Mouse (Mus musculus): ENCODE results near the gene Lyrm9.
A peak's percentile ranks its signal among the peaks of the same experiment; 100 is the strongest.

Gene Lyrm9

DNA sequence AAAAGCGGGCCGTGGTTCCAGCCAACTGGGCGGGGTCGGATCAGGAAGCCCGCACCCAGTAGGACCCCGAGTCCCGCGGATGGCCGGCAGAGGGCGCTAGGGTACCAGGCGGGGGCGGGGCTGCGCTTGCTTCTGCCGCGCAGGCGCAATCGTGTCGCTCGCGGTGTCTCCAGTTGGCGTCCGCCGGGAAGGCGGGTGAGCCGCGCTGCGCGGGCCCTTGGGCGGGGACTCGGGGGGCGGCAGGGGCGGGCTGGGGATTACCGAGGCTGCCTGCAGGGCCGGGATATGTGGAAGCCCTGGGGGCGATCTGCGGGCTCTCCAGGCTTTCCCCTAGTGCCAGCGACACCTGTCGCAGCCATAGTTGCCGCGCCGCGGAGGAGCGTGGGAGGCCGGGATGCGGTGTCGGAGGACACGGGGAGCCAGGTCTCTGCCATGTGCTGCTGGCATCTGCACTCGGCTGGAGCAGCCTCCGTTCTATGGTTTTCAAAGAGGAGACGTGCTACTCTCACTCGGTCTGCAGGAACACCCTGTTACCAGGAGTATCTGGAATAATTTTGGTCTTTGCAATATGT lies at the start of gene Lyrm9:
TSS of gene Lyrm9 (plus strand) at position 143 of the 572 bp plus-strand sequence.
- peak; percentile 98 for DNase-seq (ENCODE audit: extremely low spot score)

DNA sequence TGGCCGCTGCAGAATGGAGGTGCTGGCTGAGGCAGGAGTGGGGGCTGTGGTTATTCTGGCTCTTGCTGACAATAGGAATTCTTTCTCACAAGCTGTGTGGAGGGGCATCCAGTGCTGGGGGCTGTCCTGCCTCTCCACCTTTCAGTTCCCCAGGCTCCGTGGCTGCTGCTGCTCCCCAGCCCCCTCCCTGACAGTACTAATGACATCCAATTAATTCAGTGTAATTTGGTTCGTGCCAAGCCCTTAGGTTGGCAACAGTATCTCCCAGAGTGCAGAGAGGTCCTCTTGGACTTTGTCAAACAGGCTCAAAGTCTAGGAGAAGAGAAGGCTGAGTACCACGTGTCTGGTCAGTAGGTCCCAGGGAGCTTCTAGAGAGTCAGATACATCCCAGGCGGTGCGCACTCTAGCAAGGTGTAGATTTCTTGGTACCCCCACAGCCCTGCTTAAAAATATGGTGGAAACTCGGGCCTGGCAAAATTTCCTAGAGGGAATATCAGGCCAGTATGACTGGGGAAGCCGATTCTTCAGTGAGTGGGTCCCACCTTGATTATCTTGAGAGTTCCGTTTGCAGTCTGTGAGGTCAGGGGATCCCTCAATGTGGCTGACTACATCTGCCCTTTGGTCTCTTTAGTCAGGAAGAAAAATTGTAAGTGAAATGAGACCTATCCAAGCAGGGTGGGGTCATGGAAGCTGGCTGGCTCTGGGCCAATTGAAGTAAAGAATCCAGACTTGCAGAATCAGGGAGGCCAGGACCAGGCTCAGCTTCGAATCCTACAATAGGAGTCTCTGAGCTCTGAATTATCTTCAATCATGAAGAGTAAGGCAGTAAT lies 48.3 kb upstream of the Lyrm9 start:
- no peak for DNase-seq (ENCODE audit: extremely low spot score)

DNA sequence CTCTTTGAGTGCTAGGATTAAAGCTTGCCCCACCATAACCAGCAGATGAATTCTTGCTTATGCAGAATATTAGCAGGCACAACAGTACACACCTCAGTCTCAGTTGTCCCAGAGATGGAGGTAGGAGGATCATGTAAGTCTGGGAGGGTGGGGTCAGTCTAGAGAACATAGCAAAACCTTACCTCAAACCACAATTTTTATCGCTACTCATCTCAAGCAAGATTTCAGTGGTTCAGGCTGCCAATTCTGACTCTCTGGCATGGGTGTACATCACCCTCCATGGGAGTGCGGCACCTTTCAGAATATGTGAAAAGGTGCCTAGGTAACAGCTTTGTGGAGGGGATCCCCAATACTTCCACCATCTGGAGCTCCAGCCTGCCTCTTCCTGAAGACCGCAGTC lies 46.4 kb upstream of the Lyrm9 start:
- no peak for DNase-seq (ENCODE audit: extremely low spot score)

DNA sequence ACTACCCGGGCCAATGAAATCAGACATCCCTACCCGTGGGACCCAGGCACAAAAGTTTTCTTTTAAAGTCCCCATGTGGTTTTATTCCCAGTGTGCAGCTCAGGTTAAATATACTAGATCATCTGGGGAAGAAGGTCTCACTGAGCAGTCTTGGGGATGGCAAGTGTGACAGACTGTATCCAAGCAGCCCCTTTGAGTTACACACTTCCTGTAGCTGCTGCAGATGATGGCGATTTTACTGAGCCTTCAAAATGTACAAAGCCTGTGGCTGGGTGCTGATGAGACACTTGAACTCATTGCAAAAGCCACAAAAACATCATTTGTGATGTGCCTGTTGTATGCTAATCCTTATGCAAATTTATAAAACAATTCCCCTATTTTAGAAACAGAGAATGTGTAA lies 45.8 kb upstream of the Lyrm9 start:
- no peak for DNase-seq (ENCODE audit: extremely low spot score)

DNA sequence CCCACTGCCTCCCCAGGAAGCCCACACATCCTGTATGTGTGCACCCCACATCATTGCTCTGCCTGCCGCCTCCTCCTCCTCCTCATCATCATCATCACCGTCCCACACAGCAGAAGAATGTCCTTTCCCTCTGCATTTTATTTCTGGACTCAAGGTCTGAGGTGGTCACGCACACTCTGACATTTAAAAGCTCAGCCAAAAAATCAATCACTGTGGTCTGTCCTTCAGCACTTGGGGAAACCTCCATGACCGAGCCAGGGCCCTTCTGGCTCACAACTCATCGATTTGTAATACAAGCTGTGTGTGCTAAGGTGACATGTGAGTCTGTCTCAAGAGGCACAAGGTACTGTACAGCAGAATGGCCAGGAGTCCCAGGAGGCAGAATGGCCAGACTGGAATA lies 44.1 kb upstream of the Lyrm9 start:
- DNase-seq (ENCODE audit: extremely low spot score): no peak

DNA sequence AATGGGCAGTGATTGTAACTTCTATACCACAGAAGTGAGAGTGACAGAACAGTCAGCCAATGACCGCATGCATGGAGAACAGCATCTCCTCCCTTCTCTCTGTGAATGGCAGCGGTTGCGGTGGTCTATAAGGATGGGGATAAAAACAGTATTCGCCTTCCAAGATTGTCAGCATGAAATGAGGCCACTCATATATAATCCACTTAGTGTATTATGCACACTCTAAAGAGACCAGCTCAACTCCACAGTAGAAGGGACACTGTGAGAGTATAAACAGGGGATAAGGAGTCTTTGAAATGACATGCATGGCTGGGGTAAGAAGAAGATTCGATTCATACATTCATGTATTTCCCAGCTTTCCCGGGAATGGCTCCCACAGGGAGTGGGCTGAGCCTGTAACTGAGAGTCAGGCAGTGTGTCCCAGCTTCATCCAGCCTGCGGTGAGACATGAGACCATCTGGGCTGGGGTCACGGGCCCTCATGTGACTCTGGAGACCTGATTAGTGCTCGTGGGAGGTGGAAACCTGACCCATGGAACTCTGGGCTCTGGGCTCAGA lies 43.5 kb upstream of the Lyrm9 start:
- DNase-seq (ENCODE audit: extremely low spot score): no peak

DNA sequence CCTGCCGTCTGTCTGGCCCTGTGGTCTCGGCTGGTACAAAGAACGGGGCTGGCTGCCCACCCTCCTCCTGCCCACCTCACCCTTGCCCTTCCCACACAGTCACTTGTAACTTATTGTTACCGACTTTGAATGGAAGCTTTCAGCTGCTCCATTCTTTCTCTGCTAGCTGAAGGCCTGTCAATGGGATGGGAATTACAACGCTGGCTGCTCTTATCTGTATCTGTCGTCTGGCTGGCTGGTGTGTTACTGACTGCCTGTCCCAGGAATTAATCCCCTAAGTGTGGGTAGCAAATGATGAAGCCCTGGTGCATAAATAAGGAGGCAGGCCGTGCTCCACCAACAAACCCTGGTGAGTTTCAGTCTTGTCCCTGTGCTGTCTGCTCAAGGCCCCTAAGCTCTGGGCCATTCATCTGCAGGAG lies 40.4 kb upstream of the Lyrm9 start:
- peak; percentile 33 for DNase-seq (ENCODE audit: extremely low spot score)

DNA sequence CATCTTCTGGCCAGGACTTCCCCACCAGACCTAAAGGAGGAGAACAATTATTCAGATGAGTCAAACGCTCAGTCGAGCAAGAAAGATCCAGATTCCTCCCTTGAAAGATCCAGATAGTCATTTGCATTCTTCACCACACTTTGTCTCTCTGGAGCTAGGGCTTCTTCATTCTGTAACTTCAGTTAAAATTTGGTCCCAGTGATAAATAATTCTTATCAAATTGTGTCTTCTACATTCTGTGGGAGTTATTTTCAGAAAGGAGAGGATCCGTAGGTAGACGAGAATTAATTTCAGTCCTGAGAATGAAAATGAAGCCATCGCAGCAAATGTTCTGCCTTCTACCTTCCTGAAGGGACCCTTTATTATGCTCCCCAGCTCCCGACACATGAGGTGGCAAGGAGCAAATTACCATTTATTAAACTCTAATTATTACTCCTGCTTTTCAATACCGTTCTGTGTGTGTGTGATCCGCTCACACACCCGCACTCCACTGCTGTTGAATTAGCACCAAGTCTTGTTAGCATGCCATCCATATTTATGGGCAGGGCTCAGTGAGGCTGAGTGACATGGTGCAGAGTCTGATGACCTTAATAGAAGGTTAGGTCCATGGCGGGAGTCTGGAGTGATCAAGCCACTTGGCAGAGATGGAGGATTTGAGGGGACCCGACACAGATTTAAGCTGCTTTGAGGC lies 36.9 kb upstream of the Lyrm9 start:
- DNase-seq (ENCODE audit: extremely low spot score): no peak

DNA sequence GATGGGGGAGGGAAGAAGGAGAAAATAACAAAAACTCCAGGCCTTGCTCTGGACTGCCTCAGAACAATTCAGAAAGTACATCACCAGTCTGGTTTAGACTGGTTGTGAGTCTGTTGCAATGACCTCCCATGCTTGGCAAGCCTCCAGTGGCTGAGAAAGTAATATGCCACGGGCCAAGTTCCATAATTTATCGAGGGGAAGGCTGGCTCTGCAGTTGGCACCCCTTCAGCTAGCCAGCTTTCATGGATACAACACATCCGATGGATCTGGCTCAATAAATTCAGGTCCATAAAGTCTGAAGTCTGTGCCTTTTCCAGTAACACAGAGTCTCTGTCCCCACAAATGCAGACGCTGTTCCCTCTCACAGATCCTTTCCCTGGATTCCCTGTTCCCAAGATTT lies 34.8 kb upstream of the Lyrm9 start:
- no peak for DNase-seq (ENCODE audit: extremely low spot score)

DNA sequence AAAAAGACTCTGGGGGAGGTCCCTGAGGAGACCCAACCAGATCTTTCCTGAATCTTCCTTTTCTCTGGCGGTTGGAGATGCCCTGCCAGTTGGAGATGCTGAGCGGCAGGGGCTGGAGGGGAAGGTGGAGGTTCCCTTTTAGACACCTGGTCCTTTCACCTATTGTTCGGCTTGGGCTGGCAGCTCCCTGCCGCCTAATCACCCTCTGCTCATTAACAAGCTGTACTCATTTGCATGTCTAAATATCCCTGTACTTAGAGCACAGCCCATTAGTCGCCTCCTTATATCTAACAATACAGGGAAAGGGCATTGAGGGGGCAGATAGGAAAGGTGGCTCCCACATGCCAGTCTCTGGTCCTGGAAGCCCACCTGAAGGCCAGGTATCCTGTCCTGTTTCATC lies 34.3 kb upstream of the Lyrm9 start:
- no peak for DNase-seq (ENCODE audit: extremely low spot score)

DNA sequence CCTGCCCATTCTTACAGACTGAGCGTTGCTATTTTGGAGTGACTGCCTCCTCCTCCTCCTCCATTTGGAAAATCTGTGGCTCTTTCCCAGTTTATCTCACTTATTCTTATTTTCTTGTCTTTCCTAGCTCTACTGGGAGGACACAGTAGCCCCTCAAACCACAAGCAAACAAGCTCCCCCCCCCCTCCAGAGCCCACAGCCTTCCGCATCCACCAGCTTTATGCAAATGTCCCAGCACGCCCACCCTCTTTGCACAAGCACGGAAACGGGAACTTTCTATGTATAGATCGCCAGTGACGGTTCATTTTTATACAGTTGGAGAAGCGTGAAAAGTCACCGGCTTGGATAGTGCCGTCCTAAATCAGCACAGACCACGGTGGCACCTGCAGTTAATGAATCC lies 33.9 kb upstream of the Lyrm9 start:
- no peak for DNase-seq (ENCODE audit: extremely low spot score)

DNA sequence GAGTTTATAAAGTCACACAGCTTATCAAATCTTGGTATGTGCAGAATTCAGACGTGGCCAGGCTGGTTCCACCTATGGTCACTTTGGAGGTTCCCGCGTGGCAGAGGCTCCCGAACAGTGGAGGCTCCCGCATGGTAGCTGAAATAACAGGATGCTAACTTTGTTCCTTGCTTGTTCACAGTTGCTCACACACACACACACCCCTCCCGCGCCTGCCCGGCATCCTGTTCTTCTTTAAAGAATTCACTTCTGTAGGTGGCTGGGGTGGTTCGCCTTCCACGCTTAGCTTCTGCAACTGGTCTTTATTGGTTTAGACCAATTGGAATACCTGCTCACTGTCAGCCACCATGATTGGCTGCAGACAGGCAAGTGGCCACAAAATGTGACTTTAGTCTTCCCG lies 33.3 kb upstream of the Lyrm9 start:
- no peak for DNase-seq (ENCODE audit: extremely low spot score)

DNA sequence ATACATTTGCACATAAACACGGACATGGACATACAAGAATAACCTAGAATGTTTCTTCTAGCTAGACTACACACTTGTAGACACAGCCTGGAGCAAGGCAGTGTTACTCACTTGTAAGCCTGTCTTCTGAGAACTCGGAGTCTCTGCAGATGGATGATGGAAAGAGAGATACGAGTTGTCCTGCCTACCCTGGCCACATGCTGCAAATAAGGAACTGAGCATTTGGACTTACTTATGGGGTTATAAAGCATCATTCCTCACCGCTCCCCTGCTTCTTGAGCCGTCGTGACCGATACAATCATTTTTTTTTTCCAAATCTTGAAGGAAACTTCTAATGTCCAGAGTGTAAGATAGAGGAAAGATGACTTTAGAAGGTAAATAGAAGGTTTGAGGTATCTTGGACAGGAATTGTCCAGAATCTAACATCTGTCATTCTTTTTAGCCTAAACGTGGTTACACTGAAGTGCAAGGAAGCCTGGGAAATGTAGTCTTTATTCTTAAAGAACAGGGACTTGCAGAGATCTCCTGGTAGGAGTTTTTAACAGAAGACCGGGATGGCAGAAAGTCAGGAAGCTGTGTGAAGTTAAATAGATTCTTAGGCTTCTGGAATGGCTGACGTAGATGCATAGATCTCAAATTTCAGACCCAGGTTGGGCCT lies 30.2 kb upstream of the Lyrm9 start:
- DNase-seq (ENCODE audit: extremely low spot score): no peak

DNA sequence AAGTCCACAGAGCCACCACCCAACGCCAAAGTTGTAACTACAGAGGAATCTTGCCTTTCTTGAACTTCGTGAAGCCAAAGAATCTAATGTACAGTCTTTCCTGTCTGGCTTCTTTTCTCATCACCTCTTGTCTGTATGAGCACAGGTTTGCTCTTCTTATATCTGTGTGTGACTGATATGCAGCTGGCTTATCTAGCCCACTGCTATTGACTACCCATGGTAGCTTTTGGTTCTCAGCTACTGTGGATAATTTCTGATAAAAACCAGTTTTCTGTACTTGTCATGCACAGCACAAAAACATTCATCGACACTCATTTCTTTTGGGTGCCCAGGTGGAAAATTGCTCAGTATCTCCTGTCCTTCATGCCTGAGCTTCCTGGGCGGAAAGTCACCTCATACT lies 25.3 kb upstream of the Lyrm9 start:
- DNase-seq (ENCODE audit: extremely low spot score): no peak

DNA sequence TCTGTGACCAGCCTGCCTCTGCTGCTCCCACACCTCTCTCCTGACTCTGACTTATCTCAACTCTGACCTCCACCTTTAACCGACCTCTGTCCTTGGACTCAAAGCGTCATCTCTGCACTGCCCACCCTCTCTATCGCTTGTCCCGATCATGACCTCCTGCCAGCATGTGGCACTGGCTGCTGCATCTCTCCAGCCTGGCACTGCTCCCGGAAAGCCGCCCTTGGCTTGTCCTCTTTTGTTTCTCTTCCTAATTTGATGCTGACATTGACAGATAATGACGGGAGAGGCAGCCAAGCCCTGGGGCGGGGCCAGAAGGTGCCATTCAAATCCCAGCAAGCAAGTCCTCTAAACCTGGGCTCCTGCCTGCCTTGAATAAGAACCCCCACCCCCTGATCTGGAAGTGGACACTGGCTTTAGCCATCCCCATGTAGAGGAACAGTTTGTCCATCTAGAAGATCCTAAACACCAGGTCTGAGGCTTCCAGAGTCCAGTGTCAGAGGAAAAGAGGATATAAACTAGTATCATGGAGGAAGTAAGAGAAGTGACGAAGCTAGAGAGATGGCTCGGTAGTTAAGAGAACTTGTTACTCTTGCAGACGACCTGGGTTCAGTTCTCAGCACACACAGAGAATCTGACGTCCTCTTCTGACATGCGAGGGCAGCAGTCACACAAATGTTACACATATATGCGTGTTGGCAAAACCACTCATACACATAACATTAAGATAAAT lies 22.6 kb upstream of the Lyrm9 start:
- DNase-seq (ENCODE audit: extremely low spot score): no peak

DNA sequence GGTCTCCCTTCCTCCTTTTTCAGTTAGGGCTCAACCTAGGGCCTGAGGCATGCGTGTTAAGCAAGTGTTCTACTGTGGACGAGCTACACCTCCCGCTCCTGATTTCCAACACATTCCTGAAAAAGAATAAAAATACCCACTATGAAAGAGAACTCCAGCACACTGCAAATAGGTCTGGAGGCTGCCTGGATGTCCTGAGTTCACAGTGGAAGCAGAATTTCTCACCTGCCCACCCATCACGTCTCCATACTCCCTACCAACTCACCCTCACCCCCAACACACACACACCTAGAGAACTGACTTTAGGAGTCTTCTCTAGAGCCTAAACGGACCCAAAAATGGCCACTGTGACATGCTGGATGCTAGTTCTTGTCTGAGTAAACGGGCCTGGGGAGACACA lies 21.8 kb upstream of the Lyrm9 start:
- no peak for DNase-seq (ENCODE audit: extremely low spot score)

DNA sequence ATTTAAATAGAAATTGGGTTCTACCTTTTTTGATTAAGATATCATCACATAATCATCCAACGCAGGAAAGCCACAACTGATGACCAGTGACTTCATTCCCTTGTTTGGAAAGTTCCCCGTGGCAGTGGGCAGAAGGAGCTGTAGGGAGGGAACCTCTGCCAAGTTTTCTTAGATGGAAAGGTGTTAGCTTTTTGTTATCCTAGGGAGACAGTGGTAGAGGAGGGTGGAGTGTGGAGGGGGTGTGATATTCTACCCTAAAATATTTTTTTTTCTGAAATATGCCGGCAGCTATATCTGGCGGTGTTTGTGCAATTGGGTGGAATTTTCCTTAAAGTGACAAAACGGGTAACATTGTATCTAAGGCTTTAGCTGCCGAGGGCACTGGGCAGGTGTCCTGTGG lies 21.2 kb upstream of the Lyrm9 start:
- no peak for DNase-seq (ENCODE audit: extremely low spot score)

DNA sequence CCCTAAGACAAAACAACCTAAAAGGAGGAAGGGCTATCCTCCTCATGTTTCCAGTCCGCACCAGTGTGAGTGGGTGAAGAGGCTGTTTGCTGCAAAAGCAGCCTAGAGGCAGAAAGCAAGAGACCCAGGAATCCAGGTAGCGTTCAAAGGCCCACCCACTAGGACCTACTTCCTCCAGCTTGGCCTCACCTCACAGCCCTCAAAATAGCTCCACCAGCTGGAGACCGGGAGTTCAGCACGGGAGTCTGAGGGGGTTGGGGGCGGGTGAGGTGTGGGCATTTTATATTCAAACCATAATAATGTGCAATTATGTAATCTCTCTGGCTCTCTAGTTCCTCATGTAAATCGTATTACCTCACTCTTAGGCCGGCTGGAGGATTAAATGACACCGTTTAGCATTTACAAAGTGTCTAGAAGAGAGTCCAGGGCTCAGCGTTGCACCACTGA lies 20.7 kb upstream of the Lyrm9 start:
- DNase-seq (ENCODE audit: extremely low spot score): no peak

DNA sequence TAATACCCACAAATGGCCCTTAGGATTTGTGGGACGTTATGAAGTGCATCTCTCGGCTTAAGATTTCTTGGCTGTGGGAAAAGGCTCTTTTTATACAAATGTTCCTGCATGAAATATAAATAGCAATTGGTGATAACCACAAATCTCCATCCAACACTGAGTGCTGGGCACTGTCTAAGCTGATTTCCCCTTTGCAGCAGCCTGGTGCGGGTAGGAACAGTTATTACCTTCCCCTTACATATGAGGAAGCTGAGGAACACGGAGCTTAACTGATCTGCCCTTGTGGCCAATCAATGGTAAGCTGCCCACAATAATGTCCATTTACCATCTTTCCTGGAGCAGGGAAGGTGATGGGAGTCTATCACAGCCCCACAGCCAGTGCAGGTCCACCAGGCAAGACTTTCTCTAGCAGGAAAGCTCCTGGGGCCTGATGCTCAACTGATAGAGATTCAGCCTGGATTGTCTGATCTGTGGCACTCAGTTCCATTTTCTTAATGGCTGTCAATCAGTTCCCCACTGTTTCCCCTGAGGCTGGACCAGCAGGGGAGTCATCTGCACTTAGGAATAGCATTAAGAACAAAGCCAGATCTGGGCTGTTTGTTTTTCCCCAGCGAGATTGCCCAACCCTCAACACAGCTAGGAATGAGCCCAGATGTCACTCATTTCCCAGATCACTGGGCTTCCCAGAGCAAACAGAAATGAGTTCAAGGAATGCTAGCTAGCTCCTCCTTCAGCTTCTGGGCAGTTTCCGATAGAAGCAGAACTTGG lies 18.9 kb upstream of the Lyrm9 start:
- no peak for DNase-seq (ENCODE audit: extremely low spot score)

DNA sequence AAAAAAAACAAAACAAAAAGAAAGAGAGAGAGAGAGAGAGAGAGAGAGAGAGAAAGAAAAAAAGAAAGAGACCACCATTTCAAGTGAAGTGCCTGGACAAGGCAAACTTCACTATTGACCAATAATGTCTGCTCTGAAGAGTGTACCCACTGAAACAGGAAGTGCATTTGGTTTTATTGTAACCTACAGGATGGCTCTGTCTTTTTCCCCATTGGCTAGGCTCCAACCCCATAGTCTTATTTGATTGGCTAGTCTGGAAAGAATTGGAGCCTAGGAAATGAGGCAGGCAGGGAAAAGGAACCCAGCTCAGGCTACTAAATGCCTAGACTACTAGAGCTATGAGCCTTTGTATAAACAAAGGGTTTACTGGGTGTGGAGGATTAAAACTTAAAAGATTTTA lies 17.0 kb upstream of the Lyrm9 start:
- DNase-seq (ENCODE audit: extremely low spot score): no peak

DNA sequence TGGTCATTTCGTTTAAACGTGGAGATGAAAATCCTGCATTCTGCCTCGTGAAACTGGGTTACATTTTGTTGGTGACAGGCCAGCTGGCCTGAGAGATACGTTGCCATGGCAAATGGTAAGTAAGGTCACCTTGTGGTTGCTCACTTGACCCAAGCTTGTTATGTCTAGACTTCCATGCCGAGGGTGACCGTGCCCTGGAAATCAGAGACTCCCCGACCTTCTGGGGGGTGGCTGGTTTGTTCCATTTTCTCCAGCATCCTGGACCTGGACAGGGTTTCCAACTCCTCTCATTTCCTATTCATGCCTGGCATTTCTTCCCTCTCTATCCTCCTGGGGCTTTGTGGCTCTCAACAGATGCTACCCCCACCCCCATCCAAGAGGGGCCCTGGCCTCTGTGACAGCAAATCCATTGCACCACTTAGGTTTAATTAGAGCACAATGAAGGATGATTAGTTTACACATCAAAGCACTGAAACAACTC lies 11.9 kb upstream of the Lyrm9 start:
- DNase-seq (ENCODE audit: extremely low spot score): no peak
